ENCODE assay signal across 8 mouse cellular contexts in the genomic region with DNA sequence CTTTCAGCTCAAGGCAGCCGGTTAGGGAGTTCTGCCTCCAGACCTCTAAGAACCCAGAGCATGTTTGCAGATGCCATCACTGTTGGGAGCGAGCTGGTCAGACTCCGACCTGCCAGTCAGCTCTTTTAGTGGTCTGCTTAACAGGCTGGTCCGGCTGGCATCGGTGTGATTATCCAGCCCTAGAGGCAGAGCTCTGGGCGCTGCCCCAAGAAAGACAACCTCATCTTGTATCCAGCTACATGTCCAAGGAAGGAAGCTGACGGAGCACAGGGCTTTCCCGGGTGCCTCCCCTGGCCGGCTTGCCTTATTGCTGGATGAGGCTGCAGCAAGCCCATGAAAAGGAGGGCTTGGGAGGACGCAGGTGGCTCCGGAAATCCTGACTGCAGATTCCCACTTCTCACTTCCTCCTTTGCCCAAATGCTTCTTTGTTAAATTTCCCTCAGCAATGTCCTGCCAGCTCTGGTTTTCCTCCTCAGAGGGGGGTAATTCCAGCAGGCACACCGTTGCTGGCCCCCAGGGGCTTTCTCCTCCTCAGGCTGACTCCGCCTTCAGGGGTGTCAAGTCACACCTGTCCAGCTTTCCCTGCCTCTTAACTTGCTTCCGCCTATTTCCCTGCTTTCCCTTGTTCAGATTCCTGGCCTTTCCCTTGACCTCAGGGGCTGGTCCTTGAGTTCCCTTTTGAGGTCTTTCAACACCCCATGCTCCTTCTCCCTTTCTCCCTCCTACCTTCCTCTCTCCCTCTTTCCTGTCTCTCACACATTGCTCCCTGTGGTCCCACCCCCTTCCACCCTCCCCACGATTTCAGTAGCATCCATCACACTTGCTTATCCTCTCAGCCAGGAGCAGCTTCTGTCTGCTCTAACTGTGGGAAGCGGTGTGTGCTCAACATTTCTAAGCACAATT. TPM values are rescaled to one million over a fixed set of nuclear protein-coding genes. Genes with fewer than 3 reads are reported as not detected.
DNase-seq lines count a peak whose midpoint lies in the region; ATAC-seq lines count a peak whose summit lies in the region.

No protein-coding gene starts in this region.

- no peaks in the 10 kb centered on the region for H3K9me3 ChIP-seq in intestine, embryonic 16.5 days (ENCODE audit: control insufficient read depth, low read length)
- no peaks in the 10 kb centered on the region for H3K9me3 ChIP-seq in limb, embryonic 13.5 days
- no peaks in the 10 kb centered on the region for H3K9me3 ChIP-seq in neural tube, embryonic 15.5 days (replicated peaks)

- WGBS in intestine, embryonic 16.5 days: 21% methylated on average over 16 of the region's 16 CpGs
- WGBS in limb, embryonic 13.5 days: 12% methylated on average over 16 of the region's 16 CpGs
- 20% methylated on average over 16 of the region's 16 CpGs for WGBS in neural tube, embryonic 15.5 days

- peak overlapping the region; percentile 33 for H3K4me3 ChIP-seq in intestine, embryonic 16.5 days (ENCODE audit: low read length)
- H3K4me3 ChIP-seq in limb, embryonic 13.5 days: peak overlapping the region; percentile 7
- no peak overlapping the region for H3K4me3 ChIP-seq in neural tube, embryonic 15.5 days (replicated peaks)

- no peaks in the 10 kb centered on the region for H3K27me3 ChIP-seq in intestine, embryonic 16.5 days (replicated peaks; ENCODE audit: control insufficient read depth, insufficient read depth, low read length)
- no peaks in the 10 kb centered on the region for H3K27me3 ChIP-seq in limb, embryonic 13.5 days
- no peaks in the 10 kb centered on the region for H3K27me3 ChIP-seq in neural tube, embryonic 15.5 days (replicated peaks)

- 0 out of 2 replicates have a peak overlapping the region, but pooled peaks have one; percentile 17 for H3K27ac ChIP-seq in intestine, embryonic 16.5 days (ENCODE audit: low read length)
- no peak overlapping the region for H3K27ac ChIP-seq in limb, embryonic 13.5 days
- peak overlapping the region; percentile 63 for H3K27ac ChIP-seq in neural tube, embryonic 15.5 days (replicated peaks)

- H3K4me1 ChIP-seq in intestine, embryonic 16.5 days (ENCODE audit: control insufficient read depth, insufficient read depth, low read length): peaks cover 7% of the 10 kb centered on the region; the same call in 1 of the 2 replicates
- peaks cover 24% of the 10 kb centered on the region for H3K4me1 ChIP-seq in limb, embryonic 13.5 days
- H3K4me1 ChIP-seq in neural tube, embryonic 15.5 days: peaks cover 28% of the 10 kb centered on the region

- H3K9ac ChIP-seq in intestine, embryonic 16.5 days (ENCODE audit: low read depth, low read length): peak overlapping the region; percentile 40; the same call in 1 of the 2 replicates
- H3K9ac ChIP-seq in limb, embryonic 13.5 days: peak overlapping the region; percentile 5; the same call in 1 of the 2 replicates
- no peak overlapping the region; the same call in 1 of the 2 replicates for H3K9ac ChIP-seq in neural tube, embryonic 15.5 days (replicated peaks)

- H3K36me3 ChIP-seq in intestine, embryonic 16.5 days (ENCODE audit: control insufficient read depth, insufficient read depth, low read length): no peaks in the 10 kb centered on the region
- no peaks in the 10 kb centered on the region for H3K36me3 ChIP-seq in limb, embryonic 13.5 days
- no peaks in the 10 kb centered on the region for H3K36me3 ChIP-seq in neural tube, embryonic 15.5 days

- peak; percentile 61 for DNase-seq in ZHBTc4 (ENCODE audit: low read depth, low spot score)
- DNase-seq in cerebellum, postnatal 14 days: peak; percentile 80 to 83
- no peak for DNase-seq in frontal cortex, postnatal 36 days (ENCODE audit: low spot score in 2 of 2)

- peak; percentile 51 for ATAC-seq in granulocyte monocyte progenitor cell, adult 5-6 weeks (replicated peaks; ENCODE audit: poor library complexity, severe bottlenecking)
- peak; percentile 60; the same call in 1 of the 2 replicates for ATAC-seq in intestine, embryonic 16.5 days
- ATAC-seq in limb, embryonic 13.5 days (ENCODE audit: low FRiP score, low read depth): no peak
- ATAC-seq in neural tube, embryonic 15.5 days (ENCODE audit: low FRiP score): peak; percentile 64
- ATAC-seq in monocyte, adult 5-6 weeks (replicated peaks; ENCODE audit: insufficient number of reproducible peaks, low FRiP score, low TSS enrichment, poor library complexity, severe bottlenecking): no peak

- peak overlapping the region; percentile 47 for H3K4me2 ChIP-seq in intestine, embryonic 16.5 days (ENCODE audit: low read depth, low read length)
- H3K4me2 ChIP-seq in limb, embryonic 13.5 days (replicated peaks): peak overlapping the region; percentile 56
- peak overlapping the region; percentile 46 for H3K4me2 ChIP-seq in neural tube, embryonic 15.5 days

RNA-seq across cellular contexts. Expression of gene Plcb4, which starts 58.7 kb away (rescaled TPM):
- 19.9 and 20.8 TPM in 2 replicates for total RNA-seq in granulocyte monocyte progenitor cell, adult 5-6 weeks (2014; fragmentation: Nextera tagmentation)
- 11.3 and 20.0 TPM in 2 replicates for total RNA-seq in granulocyte monocyte progenitor cell, adult 5-6 weeks (2017)
- polyA plus RNA-seq in intestine, embryonic 16.5 days (2015; fragmentation: Nextera tagmentation; extraction: Ambion mirVana): 6.9 and 7.4 TPM in 2 replicates
- 19.1 and 19.9 TPM in 2 replicates for polyA plus RNA-seq in limb, embryonic 13.5 days (2015; fragmentation: Nextera tagmentation; extraction: Ambion mirVana)
- polyA plus RNA-seq in neural tube, embryonic 15.5 days (2015; fragmentation: Nextera tagmentation; extraction: Ambion mirVana): 34.5 and 35.5 TPM in 2 replicates
- total RNA-seq in monocyte, adult 5-6 weeks (2017): 8.3 to 25.7 TPM (median 22.9 TPM) in 3 replicates

Comparison
In these comparisons a context has a peak if more than half of its experiments do, and no peak if none do; other contexts are left out.
1. DNase-seq: peak in ZHBTc4 (single experiment) and cerebellum, postnatal 14 days (2 of 2); none in frontal cortex, postnatal 36 days (0 of 2).
2. ATAC-seq: peak in granulocyte monocyte progenitor cell, adult 5-6 weeks (single experiment), intestine, embryonic 16.5 days (single experiment) and neural tube, embryonic 15.5 days (single experiment); none in limb, embryonic 13.5 days (single experiment) and monocyte, adult 5-6 weeks (single experiment).
3. Peak in every context shown above with its lines, with median percentiles within 50 percentile points of each other: H3K4me2 ChIP-seq.